Mouse (Mus musculus) lung, adult 18-20 months (tissue): Measurements from ENCODE around the gene Skida1.

Source experiments
- DNase-seq, 2 experiments: peaks; one replicate each; pipeline ENCODE4 v3.0.0; 2022; ENCODE audit warnings: mixed read lengths in 2 of 2

The Skida1 gene

GRCm38 (mm10) chr2:18055016-18055928 lies 6.4 kb upstream of the Skida1 start, which contains the start of gene Mllt10:
TSS of gene Mllt10 (plus strand) at chr2:18055237.
- no peak for DNase-seq

GRCm38 (mm10) chr2:18053951-18054530 lies 5.2 kb upstream of the Skida1 start:
- peak in 1 of 2 experiments; percentile 40 for DNase-seq

GRCm38 (mm10) chr2:18053243-18053950 lies 4.5 kb upstream of the Skida1 start:
- no peak for DNase-seq

- no peak for DNase-seq
Observed at GRCm38 (mm10) chr2:18052581-18052980, 3.7 kb upstream of the Skida1 start.

GRCm38 (mm10) chr2:18051831-18052170 lies 3.0 kb upstream of the Skida1 start:
- no peak for DNase-seq

GRCm38 (mm10) chr2:18051026-18051830 lies 2.4 kb upstream of the Skida1 start:
- DNase-seq = no peak

GRCm38 (mm10) chr2:18050541-18050985 lies 1.7 kb upstream of the Skida1 start:
- no peak for DNase-seq

- DNase-seq = no peak
Observed at GRCm38 (mm10) chr2:18050018-18050417, 1.2 kb upstream of the Skida1 start.

- no peak for DNase-seq
Observed at GRCm38 (mm10) chr2:18049279-18049821, 499 bp upstream of the Skida1 start.

GRCm38 (mm10) chr2:18047646-18048452 lies 1.0 kb downstream of the Skida1 start:
- peak; percentile 65 to 75 for DNase-seq

GRCm38 (mm10) chr2:18046758-18047645 lies 1.8 kb downstream of the Skida1 start:
- DNase-seq = peak; percentile 66 to 70

GRCm38 (mm10) chr2:18046186-18046585 lies 2.7 kb downstream of the Skida1 start:
- DNase-seq = no peak

- no peak for DNase-seq
Observed at GRCm38 (mm10) chr2:18045781-18046181, 3.1 kb downstream of the Skida1 start.

GRCm38 (mm10) chr2:18045143-18045780 lies 3.6 kb downstream of the Skida1 start:
- no peak for DNase-seq

GRCm38 (mm10) chr2:18041199-18041885 lies 7.5 kb downstream of the Skida1 start:
- no peak for DNase-seq

- no peak for DNase-seq
Observed at GRCm38 (mm10) chr2:18040347-18041160, 8.3 kb downstream of the Skida1 start.

GRCm38 (mm10) chr2:18039566-18040290 lies 9.1 kb downstream of the Skida1 start:
- DNase-seq = no peak
